Mouse (Mus musculus): ENCODE results near the gene Gm10260.

Gm10260 gene

DNA sequence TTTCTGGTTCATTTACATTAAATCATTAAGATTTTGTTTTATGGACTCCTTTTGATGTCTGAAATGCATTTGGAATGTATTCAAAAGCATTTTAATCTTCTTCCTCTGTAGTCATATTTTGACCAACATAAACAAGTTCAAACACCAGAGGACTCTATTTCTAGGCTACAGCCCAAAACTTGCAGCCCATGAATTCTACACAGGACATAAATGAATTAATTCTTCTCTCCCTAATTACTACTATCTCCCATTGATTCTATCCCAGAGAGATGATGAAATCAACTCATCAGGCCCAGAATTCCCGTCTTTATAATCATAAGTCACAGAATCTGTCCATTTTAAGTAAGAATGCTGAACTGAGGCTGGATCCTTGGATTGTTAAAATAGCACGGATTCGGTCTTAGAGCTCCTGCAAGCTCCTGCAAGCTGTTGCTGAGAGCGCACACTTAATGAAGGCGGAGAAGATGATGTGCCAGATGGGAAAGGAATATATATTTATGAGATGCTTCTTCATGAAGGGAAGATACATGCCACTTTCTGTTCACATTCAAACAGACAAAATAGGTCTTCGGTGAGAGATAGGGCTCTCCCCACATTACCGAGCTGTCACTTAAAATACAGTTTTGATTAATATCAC lies 7.7 kb upstream of the Gm10260 start:
- no peak for DNase-seq (ENCODE audit: low spot score)

DNA sequence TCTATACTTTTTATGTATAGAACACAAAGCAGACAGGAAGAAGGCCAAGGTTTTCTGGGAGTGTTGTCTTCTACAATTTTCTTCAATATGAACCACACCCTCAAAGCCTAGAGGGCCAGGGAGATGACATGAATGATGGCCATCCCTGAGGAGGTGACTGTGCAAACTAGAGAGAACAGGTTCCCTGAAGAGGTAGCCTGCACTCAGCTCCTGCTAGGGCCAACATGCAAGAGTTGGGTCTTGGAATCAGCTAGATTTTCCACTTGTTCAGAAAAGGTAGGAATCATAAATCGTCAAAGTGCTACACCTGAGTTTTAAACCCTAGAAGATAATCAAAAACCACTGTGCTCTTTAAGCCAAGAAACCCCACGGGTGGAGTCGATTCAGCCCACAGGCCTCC lies 6.2 kb upstream of the Gm10260 start:
- no peak for DNase-seq (ENCODE audit: low spot score)

GRCm38 (mm10) chr13:97765913-97766312 lies 5.5 kb upstream of the Gm10260 start:
- no peak for DNase-seq (ENCODE audit: low spot score)

- peak; percentile 84 for DNase-seq (ENCODE audit: low spot score)
Observed at GRCm38 (mm10) chr13:97764067-97764466, 3.6 kb upstream of the Gm10260 start.

DNA sequence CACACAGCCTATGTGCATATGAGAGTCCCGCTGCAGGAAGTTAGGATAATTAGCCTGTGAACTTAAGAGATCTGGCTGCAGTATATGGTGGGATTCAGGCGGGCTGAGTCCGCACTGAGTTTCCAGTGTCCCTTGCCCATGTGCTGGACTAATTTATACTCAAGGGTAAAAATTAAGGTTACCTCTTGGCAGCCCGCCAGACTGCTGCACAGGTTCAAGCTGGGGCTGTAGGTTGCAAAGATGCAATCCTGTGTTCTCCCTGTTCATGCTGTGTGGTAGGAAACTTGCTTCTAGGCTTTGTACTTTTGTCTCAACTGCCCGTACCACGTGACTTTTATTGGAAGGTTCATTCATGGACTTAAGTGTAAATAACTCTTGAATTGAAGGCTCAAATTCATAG lies 3.0 kb upstream of the Gm10260 start:
- DNase-seq (ENCODE audit: low spot score), result peak; percentile 49

- no peak for DNase-seq (ENCODE audit: low spot score)
Observed at GRCm38 (mm10) chr13:97762121-97762520, 1.7 kb upstream of the Gm10260 start.

GRCm38 (mm10) chr13:97757033-97757432 lies 3.4 kb downstream of the Gm10260 start:
- DNase-seq (ENCODE audit: low spot score), result no peak

DNA sequence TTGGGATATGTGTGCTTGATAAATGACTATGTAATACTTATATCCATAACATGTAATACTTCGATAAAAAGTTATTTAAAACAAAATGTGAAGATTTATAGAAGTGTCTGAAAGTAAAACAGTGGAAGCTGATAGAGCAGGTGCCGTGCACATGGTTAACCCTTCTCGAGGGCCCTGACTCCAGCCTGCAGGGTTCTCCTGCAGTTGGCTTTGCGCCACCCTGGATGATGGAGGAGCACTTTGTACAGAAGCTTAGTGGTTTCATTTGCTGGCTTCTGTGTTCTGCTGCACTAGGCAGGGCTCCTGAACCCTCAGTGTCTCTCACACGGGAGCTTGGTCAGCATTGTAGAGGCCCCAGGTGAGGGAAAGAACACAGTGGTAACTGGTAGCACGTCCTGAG lies 4.3 kb downstream of the Gm10260 start:
- no peak for DNase-seq (ENCODE audit: low spot score)

GRCm38 (mm10) chr13:97750851-97751381 lies 9.5 kb downstream of the Gm10260 start:
- DNase-seq (ENCODE audit: low spot score), result peak; percentile 85

GRCm38 (mm10) chr13:97747037-97747860 lies 13.2 kb downstream of the Gm10260 start:
- DNase-seq (ENCODE audit: low spot score), result no peak

DNA sequence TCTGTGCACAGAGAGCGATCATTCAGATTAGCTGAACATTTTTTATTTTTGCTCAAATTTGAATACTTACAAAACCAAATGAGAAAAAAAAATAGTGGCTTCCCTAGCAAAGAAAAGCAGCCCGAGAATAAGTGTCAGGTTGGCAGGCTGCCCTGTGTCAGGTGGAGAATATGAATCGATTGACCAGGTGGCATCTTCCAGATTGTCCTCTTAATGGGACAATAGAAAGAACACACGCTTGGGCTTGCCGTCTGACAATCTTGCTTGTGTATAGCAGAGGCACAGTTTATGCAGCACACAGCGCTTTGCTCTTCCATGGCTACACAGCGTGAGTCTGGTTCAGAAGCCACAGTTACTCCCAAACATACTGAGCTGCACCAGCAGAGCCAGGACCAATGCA lies 15.8 kb downstream of the Gm10260 start:
- DNase-seq (ENCODE audit: low spot score), result no peak

GRCm38 (mm10) chr13:97744036-97744435 lies 16.4 kb downstream of the Gm10260 start:
- no peak for DNase-seq (ENCODE audit: low spot score)

- no peak for DNase-seq (ENCODE audit: low spot score)
Observed at GRCm38 (mm10) chr13:97743229-97743988, 17.0 kb downstream of the Gm10260 start.

DNA sequence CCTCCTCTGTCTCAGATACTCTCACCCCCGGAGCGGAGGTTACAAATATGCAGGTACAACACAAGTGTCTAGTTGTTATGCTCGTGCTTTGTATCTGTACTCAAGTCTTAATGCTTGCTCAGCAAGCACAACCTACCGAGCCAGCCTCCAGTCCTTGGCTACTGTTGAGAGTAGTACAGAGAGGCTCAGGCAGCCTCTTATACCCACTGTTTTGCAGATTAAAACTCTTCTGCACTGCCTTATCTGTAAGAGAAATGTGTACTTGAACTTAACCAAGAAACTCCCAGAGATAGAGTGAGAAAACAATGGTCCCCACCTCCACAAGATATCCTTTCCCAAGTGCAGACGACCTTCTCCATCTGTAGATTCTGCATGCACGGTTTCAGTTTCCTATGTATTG lies 24.5 kb downstream of the Gm10260 start:
- no peak for DNase-seq (ENCODE audit: low spot score)

DNA sequence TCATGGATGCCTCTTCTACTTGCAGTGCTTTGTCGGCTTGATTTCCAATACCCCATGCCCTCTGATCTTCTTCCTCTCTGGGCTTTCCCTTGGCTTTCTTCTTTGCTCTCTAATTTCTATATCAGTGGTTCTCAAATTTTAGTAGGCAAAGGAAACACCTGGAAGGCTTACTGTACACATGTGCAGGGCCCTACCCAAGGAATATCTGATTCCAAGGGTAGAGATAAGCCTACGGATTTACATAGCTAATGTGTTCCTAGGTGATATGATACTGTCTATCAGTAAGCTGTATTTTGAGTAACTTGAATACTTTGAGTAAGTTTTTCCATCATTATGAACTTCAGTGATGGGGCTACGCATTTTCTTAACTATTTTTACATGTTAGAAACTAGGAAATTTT lies 25.7 kb downstream of the Gm10260 start:
- no peak for DNase-seq (ENCODE audit: low spot score)

GRCm38 (mm10) chr13:97725160-97725825 lies 35.1 kb downstream of the Gm10260 start:
- no peak for DNase-seq (ENCODE audit: low spot score)

GRCm38 (mm10) chr13:97724551-97724950 lies 35.9 kb downstream of the Gm10260 start:
- DNase-seq (ENCODE audit: low spot score), result no peak

GRCm38 (mm10) chr13:97712506-97713275 lies 47.7 kb downstream of the Gm10260 start:
- DNase-seq (ENCODE audit: low spot score), result no peak

GRCm38 (mm10) chr13:97711510-97711909 lies 48.9 kb downstream of the Gm10260 start:
- DNase-seq (ENCODE audit: low spot score), result no peak
